Mouse (Mus musculus) regulatory T cell (primary cell): ENCODE results near the gene Dap3.
"Not testable (repeated sequence)": the region's sequence is repeated elsewhere in the genome, so short reads cannot be mapped to it uniquely, and the experiment has no call there.

Experiments used
- in situ Hi-C: fragments of 300-600 bp; cut with MboI, MseI; formaldehyde crosslinking; loops from one replicate; pipeline ENCODE4 v1.15.1; 2025; ENCODE audit warnings: high pct_unique_total_duplicates

Dap3 gene

GRCm38 (mm10) chr3:88950576-88951326 lies at the start of gene Dap3, which contains the start of gene Ash1l:
Dap3 (minus strand) TSS chr3:88951181.
Ash1l (plus strand) TSS chr3:88950622.
- in situ Hi-C loops = no loop called here

GRCm38 (mm10) chr3:88992793-88993192 lies 41.8 kb upstream of the Dap3 start:
- in situ Hi-C loops = no loop called here

GRCm38 (mm10) chr3:88983921-88984381 lies 33.0 kb upstream of the Dap3 start:
- in situ Hi-C loops = no loop called here

GRCm38 (mm10) chr3:88981206-88982010 lies 30.4 kb upstream of the Dap3 start:
- in situ Hi-C loops = no loop called here

GRCm38 (mm10) chr3:88975012-88975411 lies 24.0 kb upstream of the Dap3 start:
- in situ Hi-C loops = loop anchor here (5.0 kb wide), 1 partner anchor 57 kb away; no protein-coding TSS in a partner anchor

- in situ Hi-C loops = not testable (repeated sequence)
Observed at GRCm38 (mm10) chr3:88963211-88963610, 12.2 kb upstream of the Dap3 start.

- in situ Hi-C loops = no loop called here
Observed at GRCm38 (mm10) chr3:88953736-88954135, 2.8 kb upstream of the Dap3 start.

- in situ Hi-C loops = no loop called here
Observed at GRCm38 (mm10) chr3:88953246-88953645, 2.3 kb upstream of the Dap3 start.

- in situ Hi-C loops = no loop called here
Observed at GRCm38 (mm10) chr3:88951327-88951800, 383 bp upstream of the Dap3 start.

GRCm38 (mm10) chr3:88949786-88950575 lies 1.0 kb downstream of the Dap3 start:
- in situ Hi-C loops = loop anchor here (10.0 kb wide), 2 partner anchors 905 to 965 kb away; partner anchors contain the start of genes Gpatch4 and Il6ra

- in situ Hi-C loops = loop anchor here (10.0 kb wide), 2 partner anchors 899 to 971 kb away; partner anchors contain the start of genes Gpatch4 and Il6ra
Observed at GRCm38 (mm10) chr3:88944109-88944508, 6.9 kb downstream of the Dap3 start.

- in situ Hi-C loops = loop anchor here (10.0 kb wide), 2 partner anchors 898 to 972 kb away; partner anchors contain the start of genes Gpatch4 and Il6ra
Observed at GRCm38 (mm10) chr3:88942316-88942880, 8.6 kb downstream of the Dap3 start.

- in situ Hi-C loops = loop anchor here (10.0 kb wide), 2 partner anchors 895 to 975 kb away; partner anchors contain the start of genes Gpatch4 and Il6ra
Observed at GRCm38 (mm10) chr3:88939749-88940148, 11.2 kb downstream of the Dap3 start.

GRCm38 (mm10) chr3:88939071-88939470 lies 11.9 kb downstream of the Dap3 start:
- in situ Hi-C loops = no loop called here

GRCm38 (mm10) chr3:88929501-88929900 lies 21.5 kb downstream of the Dap3 start:
- in situ Hi-C loops = no loop called here

- in situ Hi-C loops = no loop called here
Observed at GRCm38 (mm10) chr3:88925651-88926050, 25.3 kb downstream of the Dap3 start.

GRCm38 (mm10) chr3:88923989-88924591 lies 26.9 kb downstream of the Dap3 start:
- in situ Hi-C loops = no loop called here

- in situ Hi-C loops = no loop called here
Observed at GRCm38 (mm10) chr3:88921411-88921810, 29.6 kb downstream of the Dap3 start.

GRCm38 (mm10) chr3:88918981-88919380 lies 32.0 kb downstream of the Dap3 start:
- in situ Hi-C loops = no loop called here

- in situ Hi-C loops = no loop called here
Observed at GRCm38 (mm10) chr3:88914384-88914810, 36.6 kb downstream of the Dap3 start.
